Mouse (Mus musculus) limb, embryonic 11.5 days (tissue): ENCODE data around the gene Map3k4. TPM values are rescaled to one million over a fixed set of nuclear protein-coding genes. Genes with fewer than 3 reads are reported as not detected.
"Not testable (repeated sequence)": the region's sequence is repeated elsewhere in the genome, so short reads cannot be mapped to it uniquely, and the experiment has no call there.

Source experiments
- ATAC-seq: fragments of 200-750 bp; cut with Nextera tagmentation; 2 replicates; pipeline ENCODE4 v1.8.0; 2017; ENCODE audit warnings: low read depth; ENCODE audit not compliant: insufficient number of reproducible peaks, low FRiP score, low TSS enrichment
- DNase-seq: peaks from one replicate; pipeline ENCODE4 v3.0.0-alpha.2; 2015; ENCODE audit warnings: low spot score
- H3K27ac ChIP-seq: fragments of 300-500 bp; sonication (generic); replicated peaks from 2 replicates; pipeline ENCODE4 v1.5.1; 2014; ENCODE audit warnings: low read depth, mild to moderate bottlenecking, low read length
- H3K27me3 ChIP-seq: fragments of 300-500 bp; sonication (generic); 2 replicates; pipeline ENCODE4 v1.6.1; 2014; ENCODE audit warnings: mild to moderate bottlenecking, low read length, mixed read lengths; ENCODE audit not compliant: control insufficient read depth, insufficient read depth
- H3K36me3 ChIP-seq: fragments of 300-500 bp; sonication (generic); 2 replicates; pipeline ENCODE4 v1.6.1; 2014; ENCODE audit warnings: mild to moderate bottlenecking, low read length, moderate library complexity, mixed read lengths; ENCODE audit not compliant: control insufficient read depth, insufficient read depth
- H3K4me1 ChIP-seq: fragments of 300-500 bp; sonication (generic); 2 replicates; pipeline ENCODE4 v1.6.1; 2014; ENCODE audit warnings: low read length, mixed read lengths; ENCODE audit not compliant: control insufficient read depth, insufficient read depth
- H3K4me2 ChIP-seq: fragments of 300-500 bp; sonication (generic); 2 replicates; pipeline ENCODE4 v1.6.1; 2014; ENCODE audit warnings: low read depth, mild to moderate bottlenecking, moderate library complexity; ENCODE audit not compliant: severe bottlenecking
- H3K4me3 ChIP-seq: fragments of 300-500 bp; sonication (generic); 2 replicates; pipeline ENCODE4 v1.5.1; 2014; ENCODE audit warnings: low read depth, low read length
- H3K9ac ChIP-seq: fragments of 300-500 bp; sonication (generic); 2 replicates; pipeline ENCODE4 v1.6.1; 2014; ENCODE audit warnings: mild to moderate bottlenecking, low read length
- H3K9me3 ChIP-seq: fragments of 300-500 bp; sonication (generic); 2 replicates; pipeline ENCODE4 v1.6.1; 2016; ENCODE audit warnings: low read length; ENCODE audit not compliant: control insufficient read depth
- WGBS: fragments of 180-500 bp; shearing (Covaris S2); extraction: QIAGEN DNeasy Blood & Tissue Kit; methylation state at CpG from one replicate; pipeline ENCODE4 v1.1.7; 2014; 5-methylcytosine and 5-hydroxymethylcytosine counted together
- polyA plus RNA-seq: library from polyadenylated mRNA; unstranded; fragments of >200 nt; fragmentation: Nextera tagmentation; extraction: Ambion mirVana; gene quantifications from 2 replicates; pipeline ENCODE4 v1.2.1, GENCODE M21; 2014

Map3k4 gene
- polyA plus RNA-seq, 1 experiment from 2014 or later: 48.0 TPM

GRCm38 (mm10) chr17:12299371-12299770 is 19.2 kb downstream of the Map3k4 start:
- WGBS: 87% methylated on average over 7 of the region's 7 CpGs
- peaks cover 9% of the 10 kb centered on the region; the same call in 1 of the 2 replicates for H3K4me1 ChIP-seq
- DNase-seq (no peak), ATAC-seq (no peak)
- no peak overlapping the region for H3K4me3 ChIP-seq
- no peaks in the 10 kb centered on the region for H3K36me3 ChIP-seq
- no peaks in the 10 kb centered on the region for H3K9me3 ChIP-seq
- no peaks in the 10 kb centered on the region for H3K27me3 ChIP-seq
- no peak overlapping the region for H3K9ac ChIP-seq
- H3K4me2 ChIP-seq: no peak overlapping the region
- no peak overlapping the region for H3K27ac ChIP-seq

GRCm38 (mm10) chr17:12297978-12298377 is 20.6 kb downstream of the Map3k4 start:
- H3K9ac ChIP-seq: no peak overlapping the region
- 83% methylated on average over 4 of the region's 4 CpGs for WGBS
- no peaks in the 10 kb centered on the region for H3K36me3 ChIP-seq
- DNase-seq (no peak), ATAC-seq (no peak)
- no peak overlapping the region for H3K4me3 ChIP-seq
- H3K27ac ChIP-seq: no peak overlapping the region
- no peak overlapping the region for H3K4me2 ChIP-seq
- H3K27me3 ChIP-seq: no peaks in the 10 kb centered on the region
- no peaks in the 10 kb centered on the region for H3K9me3 ChIP-seq
- peaks cover 12% of the 10 kb centered on the region; the same call in 1 of the 2 replicates for H3K4me1 ChIP-seq

- H3K4me2 ChIP-seq: no peak overlapping the region
- no peaks in the 10 kb centered on the region for H3K36me3 ChIP-seq
- ATAC-seq (no peak), DNase-seq (no peak)
- H3K4me3 ChIP-seq: no peak overlapping the region
- WGBS: 91% methylated on average over 7 of the region's 7 CpGs
- no peak overlapping the region for H3K27ac ChIP-seq
- H3K27me3 ChIP-seq: no peaks in the 10 kb centered on the region
- no peaks in the 10 kb centered on the region for H3K9me3 ChIP-seq
- peaks cover 12% of the 10 kb centered on the region; the same call in 1 of the 2 replicates for H3K4me1 ChIP-seq
- no peak overlapping the region for H3K9ac ChIP-seq
Observed at GRCm38 (mm10) chr17:12297292-12297691, 21.3 kb downstream of the Map3k4 start.

GRCm38 (mm10) chr17:12295926-12296325 is 22.7 kb downstream of the Map3k4 start:
- 93% methylated on average over 5 of the region's 5 CpGs for WGBS

GRCm38 (mm10) chr17:12294424-12294823 is 24.2 kb downstream of the Map3k4 start:
- Histone ChIP-seq H3K36me3 (no peaks in the 10 kb centered on the region), H3K27ac (no peak overlapping the region), H3K4me2 (no peak overlapping the region), H3K4me3 (no peak overlapping the region), H3K9me3 (no peaks in the 10 kb centered on the region), H3K9ac (no peak overlapping the region), H3K4me1 (peaks cover 12% of the 10 kb centered on the region; the same call in 1 of the 2 replicates), H3K27me3 (no peaks in the 10 kb centered on the region)
- DNase-seq (no peak), ATAC-seq (no peak)
- WGBS: 77% methylated on average over 7 of the region's 7 CpGs

More at GRCm38 (mm10) chr17:12295926-12296325, 22.7 kb downstream of the Map3k4 start:
- H3K36me3 ChIP-seq, H3K27ac ChIP-seq, DNase-seq, H3K9ac ChIP-seq, H3K27me3 ChIP-seq, H3K9me3 ChIP-seq, H3K4me3 ChIP-seq, ATAC-seq, H3K4me2 ChIP-seq: not testable (repeated sequence)
- H3K4me1 ChIP-seq: peaks cover 12% of the 10 kb centered on the region; the same call in 1 of the 2 replicates

GRCm38 (mm10) chr17:12293571-12293970 is 25.0 kb downstream of the Map3k4 start:
- Histone ChIP-seq H3K4me1 (peaks cover 12% of the 10 kb centered on the region; the same call in 1 of the 2 replicates), H3K27ac (no peak overlapping the region), H3K9me3 (peaks cover 1% of the 10 kb centered on the region; the same call in 1 of the 2 replicates), H3K36me3 (no peaks in the 10 kb centered on the region), H3K4me3 (no peak overlapping the region), H3K27me3 (no peaks in the 10 kb centered on the region), H3K4me2 (no peak overlapping the region), H3K9ac (no peak overlapping the region)
- whole genome bisulfite sequencing: 90% methylated on average over 6 of the region's 6 CpGs
- ATAC-seq: no peak
- no peak for DNase-seq

GRCm38 (mm10) chr17:12292877-12293276 is 25.7 kb downstream of the Map3k4 start:
- Histone ChIP-seq H3K27ac (no peak overlapping the region), H3K9me3 (peaks cover 3% of the 10 kb centered on the region; the same call in 1 of the 2 replicates), H3K36me3 (no peaks in the 10 kb centered on the region), H3K9ac (no peak overlapping the region), H3K27me3 (no peaks in the 10 kb centered on the region), H3K4me2 (no peak overlapping the region), H3K4me1 (peaks cover 12% of the 10 kb centered on the region; the same call in 1 of the 2 replicates), H3K4me3 (no peak overlapping the region)
- WGBS: 90% methylated on average over 8 of the region's 8 CpGs
- no peak for DNase-seq
- no peak for ATAC-seq

GRCm38 (mm10) chr17:12292356-12292755 is 26.2 kb downstream of the Map3k4 start:
- Histone ChIP-seq H3K4me3 (no peak overlapping the region), H3K36me3 (no peaks in the 10 kb centered on the region), H3K4me2 (no peak overlapping the region), H3K27me3 (no peaks in the 10 kb centered on the region), H3K4me1 (peaks cover 12% of the 10 kb centered on the region; the same call in 1 of the 2 replicates), H3K27ac (no peak overlapping the region), H3K9ac (no peak overlapping the region), H3K9me3 (peaks cover 3% of the 10 kb centered on the region; the same call in 1 of the 2 replicates)
- DNase-seq: no peak
- no peak for ATAC-seq
- WGBS: 86% methylated on average over 1 of the region's 1 CpGs

- Histone ChIP-seq H3K36me3 (no peaks in the 10 kb centered on the region), H3K9me3 (peaks cover 3% of the 10 kb centered on the region; the same call in 1 of the 2 replicates), H3K4me2 (no peak overlapping the region), H3K4me1 (peaks cover 12% of the 10 kb centered on the region; the same call in 1 of the 2 replicates), H3K9ac (no peak overlapping the region), H3K27me3 (no peaks in the 10 kb centered on the region), H3K27ac (no peak overlapping the region), H3K4me3 (no peak overlapping the region)
- DNase-seq: no peak
- WGBS: 93% methylated on average over 7 of the region's 7 CpGs
- ATAC-seq: no peak
Observed at GRCm38 (mm10) chr17:12291151-12291550, 27.4 kb downstream of the Map3k4 start.
